Comparison of ENCODE assay signal across 8 mouse cellular contexts in genomic region chrX:136172118-136172551, GRCm38 (mm10). TPM values are rescaled to one million over a fixed set of nuclear protein-coding genes. Genes with fewer than 3 reads are reported as not detected.
DNase-seq lines count a peak whose midpoint lies in the region; ATAC-seq and TF ChIP-seq lines count a peak whose summit lies in the region.

Tceal8 (minus strand) TSS chrX:136172342.

- H3K4me1 ChIP-seq in G1E (ENCODE audit: insufficient read depth, low read depth, low read length) = peaks cover 3% of the 10 kb centered on the region; the same call in 1 of the 2 replicates
- H3K4me1 ChIP-seq in forebrain, embryonic 14.5 days (ENCODE audit: control insufficient read depth, insufficient read depth, low read length) = no peaks in the 10 kb centered on the region
- no peaks in the 10 kb centered on the region; the same call in 1 of the 2 replicates for H3K4me1 ChIP-seq in liver, embryonic 16.5 days (ENCODE audit: control insufficient read depth, low read depth, low read length)
- no peaks in the 10 kb centered on the region for H3K4me1 ChIP-seq in neural tube, embryonic 12.5 days
- no peaks in the 10 kb centered on the region; the same call in none of the 2 replicates for H3K4me1 ChIP-seq in testis, adult 2 months (ENCODE audit: control insufficient read depth, insufficient read depth, low read length)

- peak within 1 kb of the TSS; percentile 80 for H3K27ac ChIP-seq in forebrain, embryonic 14.5 days (ENCODE audit: low read depth, low read length)
- peak within 1 kb of the TSS; percentile 84 for H3K27ac ChIP-seq in liver, embryonic 16.5 days (ENCODE audit: low read length)
- peak within 1 kb of the TSS; percentile 16; the same call in 1 of the 2 replicates for H3K27ac ChIP-seq in neural tube, embryonic 12.5 days
- peak within 1 kb of the TSS; percentile 75 for H3K27ac ChIP-seq in testis, adult 2 months (ENCODE audit: control insufficient read depth, insufficient read depth, low read depth, low read length)

- DNase-seq in G1E (ENCODE audit: low spot score) = peak; percentile 43
- peak; percentile 64 for DNase-seq in cerebellum, adult 11 months
- DNase-seq in forebrain, embryonic 14.5 days (ENCODE audit: low spot score) = peak; percentile 96
- DNase-seq in heart, postnatal 10 days = peak; percentile 84 to 86
- DNase-seq in large intestine, adult 2 months (ENCODE audit: low read depth, low spot score) = peak; percentile 47

- TF ChIP-seq CTCF in G1E (IDR thresholded peaks at IDR 0.05; ENCODE audit: low read depth, low read length) = no peak
- no peak for TF ChIP-seq CTCF in testis, adult 2 months (IDR thresholded peaks at IDR 0.05; ENCODE audit: control insufficient read depth, insufficient read depth, insufficient replicate concordance, low read depth, low read length)

- TF ChIP-seq POLR2A in testis, adult 2 months (IDR thresholded peaks at IDR 0.05; ENCODE audit: control insufficient read depth, low read depth, low read length) = peak; percentile 50; the same call in 1 of the 2 replicates

- H3K27me3 ChIP-seq in G1E (ENCODE audit: insufficient read depth, low read length) = no peaks in the 10 kb centered on the region
- H3K27me3 ChIP-seq in forebrain, embryonic 14.5 days (replicated peaks; ENCODE audit: control insufficient read depth, insufficient read depth, low read length) = no peaks in the 10 kb centered on the region
- H3K27me3 ChIP-seq in liver, embryonic 16.5 days (ENCODE audit: control insufficient read depth, insufficient read depth, low read depth, low read length) = no peaks in the 10 kb centered on the region
- H3K27me3 ChIP-seq in neural tube, embryonic 12.5 days (replicated peaks) = no peaks in the 10 kb centered on the region
- H3K27me3 ChIP-seq in testis, adult 2 months (ENCODE audit: control insufficient read depth, insufficient read depth, low read length) = no peaks in the 10 kb centered on the region

- 32% methylated on average over 10 of the region's 10 CpGs for WGBS in forebrain, embryonic 14.5 days
- WGBS in large intestine, adult 2 months = 15% methylated on average over 10 of the region's 10 CpGs
- 11% methylated on average over 10 of the region's 10 CpGs for WGBS in liver, embryonic 16.5 days (ENCODE audit: insufficient replicate concordance)
- 19% methylated on average over 10 of the region's 10 CpGs for WGBS in neural tube, embryonic 12.5 days

- no peaks in the 10 kb centered on the region for H3K9me3 ChIP-seq in G1E (replicated peaks)
- H3K9me3 ChIP-seq in forebrain, embryonic 14.5 days (replicated peaks; ENCODE audit: control insufficient read depth, low read length) = no peaks in the 10 kb centered on the region
- H3K9me3 ChIP-seq in liver, embryonic 16.5 days (replicated peaks; ENCODE audit: control insufficient read depth, low read length) = no peaks in the 10 kb centered on the region
- no peaks in the 10 kb centered on the region for H3K9me3 ChIP-seq in neural tube, embryonic 12.5 days

- intact Hi-C loops in heart, postnatal 10 days (cut with DNase I) = no loop called here

- peak; percentile 96 for ATAC-seq in G1E (ENCODE audit: extremely low read depth, insufficient number of reproducible peaks, low FRiP score, poor library complexity, severe bottlenecking)
- peak; percentile 97 for ATAC-seq in forebrain, embryonic 14.5 days
- ATAC-seq in liver, embryonic 16.5 days (ENCODE audit: low read depth) = peak; percentile 90
- ATAC-seq in neural tube, embryonic 12.5 days (ENCODE audit: low FRiP score, low read depth) = peak; percentile 94

- H3K4me2 ChIP-seq in forebrain, embryonic 14.5 days (ENCODE audit: low read length) = peak within 1 kb of the TSS; percentile 51
- peak within 1 kb of the TSS; percentile 59 for H3K4me2 ChIP-seq in liver, embryonic 16.5 days (ENCODE audit: low read depth, low read length)
- H3K4me2 ChIP-seq in neural tube, embryonic 12.5 days (replicated peaks) = peak within 1 kb of the TSS; percentile 53

- peak within 1 kb of the TSS; percentile 71 for H3K4me3 ChIP-seq in G1E (ENCODE audit: low read depth, low read length)
- H3K4me3 ChIP-seq in forebrain, embryonic 14.5 days (ENCODE audit: low read depth, low read length) = peak within 1 kb of the TSS; percentile 49
- H3K4me3 ChIP-seq in liver, embryonic 16.5 days (ENCODE audit: low read depth, low read length) = peak within 1 kb of the TSS; percentile 73
- peak within 1 kb of the TSS; percentile 48 for H3K4me3 ChIP-seq in neural tube, embryonic 12.5 days
- peak within 1 kb of the TSS; percentile 82 for H3K4me3 ChIP-seq in testis, adult 2 months (ENCODE audit: control insufficient read depth, low read depth, low read length)

- H3K9ac ChIP-seq in forebrain, embryonic 14.5 days (ENCODE audit: low read length) = peak within 1 kb of the TSS; percentile 65
- peak within 1 kb of the TSS; percentile 67 for H3K9ac ChIP-seq in liver, embryonic 16.5 days (ENCODE audit: low read depth, low read length)
- peak within 1 kb of the TSS; percentile 62 for H3K9ac ChIP-seq in neural tube, embryonic 12.5 days

- H3K36me3 ChIP-seq in G1E (replicated peaks) = peaks cover 5% of the 10 kb centered on the region
- H3K36me3 ChIP-seq in forebrain, embryonic 14.5 days (ENCODE audit: control insufficient read depth, insufficient read depth, low read length) = no peaks in the 10 kb centered on the region
- H3K36me3 ChIP-seq in liver, embryonic 16.5 days (ENCODE audit: control insufficient read depth, insufficient read depth) = no peaks in the 10 kb centered on the region; the same call in 1 of the 2 replicates
- H3K36me3 ChIP-seq in neural tube, embryonic 12.5 days = no peaks in the 10 kb centered on the region
- H3K36me3 ChIP-seq in testis, adult 2 months (ENCODE audit: control insufficient read depth, insufficient read depth, low read length) = no peaks in the 10 kb centered on the region

RNA-seq across cellular contexts. Expression of gene Tceal8, which starts in this region (rescaled TPM):
- total RNA-seq in G1E (2014; fragmentation: Nextera tagmentation) (32.4 and 46.2 TPM in 2 replicates), G1E (2017) (106 and 120 TPM in 2 replicates)
- polyA plus RNA-seq in G1E (2012) = 6.4 and 12.4 TPM in 2 replicates
- 136 and 143 TPM in 2 replicates for polyA plus RNA-seq in forebrain, embryonic 14.5 days (2014; fragmentation: Nextera tagmentation; extraction: Ambion mirVana)
- 10 to 100 TPM; 57.8 to 61.6 TPM for total RNA-seq in heart, postnatal 10 days (2021)
- polyA plus RNA-seq in large intestine, adult 2 months (2012; rRNA removed) = 2.1 and 5.3 TPM in 2 replicates
- polyA plus RNA-seq in liver, embryonic 16.5 days (2015; fragmentation: Nextera tagmentation; extraction: Ambion mirVana) = 170 and 186 TPM in 2 replicates
- 156 and 175 TPM in 2 replicates for polyA plus RNA-seq in neural tube, embryonic 12.5 days (2016; fragmentation: Nextera tagmentation; extraction: Ambion mirVana)
- polyA plus RNA-seq in testis, adult 2 months (2012; rRNA removed) = 3.8 and 4.2 TPM in 2 replicates

Comparison
In these comparisons a context has a peak if more than half of its experiments do, and no peak if none do; other contexts are left out.
1. Peak in every context shown above with its lines: DNase-seq, ATAC-seq, H3K4me3 ChIP-seq and H3K27ac ChIP-seq.
2. RNA of gene Tceal8 (polyA plus RNA-seq): 156 to 175 TPM in neural tube, embryonic 12.5 days, 170 to 186 TPM in liver, embryonic 16.5 days and 136 to 143 TPM in forebrain, embryonic 14.5 days; 6.4 to 12.4 TPM in G1E, 2.1 to 5.3 TPM in large intestine, adult 2 months and 3.8 to 4.2 TPM in testis, adult 2 months; every median in the first group is over 10 times any median in the second.
3. DNase-seq: peak in every context shown above with its lines; median percentile 96 in forebrain, embryonic 14.5 days; 85 in heart, postnatal 10 days; 64 in cerebellum, adult 11 months; 47 in large intestine, adult 2 months; 43 in G1E.
4. H3K27ac ChIP-seq: peak in every context shown above with its lines; median percentile 84 in liver, embryonic 16.5 days; 80 in forebrain, embryonic 14.5 days; 75 in testis, adult 2 months; 16 in neural tube, embryonic 12.5 days.